Mouse (Mus musculus): ENCODE data around the gene 0610037L13Rik. TPM values are rescaled to one million over a fixed set of nuclear protein-coding genes. Genes with fewer than 3 reads are reported as not detected.

0610037L13Rik gene
- total and polyA plus RNA-seq, 3 experiments: 35.5 to 65.0 TPM; not detected in 1

DNA sequence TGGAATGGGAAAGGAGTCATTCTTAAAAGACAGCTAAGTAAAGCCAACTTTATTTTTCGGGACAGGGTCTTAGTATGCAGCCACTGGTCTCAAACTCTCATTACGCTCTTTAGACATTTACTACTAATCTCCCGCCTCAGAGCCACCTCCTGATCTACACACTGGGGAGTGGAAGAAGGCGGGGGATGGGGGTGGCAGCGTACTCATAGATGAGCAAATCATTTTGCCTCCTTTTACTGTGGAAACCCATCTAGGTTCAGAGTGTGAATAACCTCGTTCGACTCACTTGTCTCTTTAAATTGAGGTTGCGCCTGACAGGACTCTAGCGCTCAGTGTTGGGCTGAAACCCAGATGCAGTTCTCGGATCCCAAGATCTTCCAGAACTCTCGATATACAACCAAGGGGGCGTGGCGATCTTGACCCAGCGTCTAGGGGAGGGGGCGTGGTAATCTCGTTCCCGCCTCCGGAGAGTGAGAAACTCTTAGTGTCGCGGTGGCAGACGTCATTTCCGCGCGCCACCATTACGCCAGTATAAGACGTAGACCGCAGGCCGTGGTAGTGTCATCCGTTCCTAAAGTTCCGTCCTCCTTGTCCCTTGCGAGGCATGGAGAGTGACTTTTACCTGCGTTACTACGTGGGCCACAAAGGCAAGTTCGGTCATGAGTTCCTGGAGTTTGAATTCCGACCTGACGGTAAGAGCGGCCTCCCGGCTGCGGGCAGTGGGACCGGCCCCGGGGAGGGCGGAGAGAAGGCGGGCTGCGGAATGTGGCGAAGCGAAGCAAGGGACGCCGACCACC is 10.2 kb upstream of the 0610037L13Rik start, which contains the start of gene Magoh:
Gene Magoh (plus strand): TSS at position 502 of the 797 bp plus-strand sequence.
- no peaks in the 10 kb centered on the region for H3K9me3 ChIP-seq (replicated peaks; ENCODE audit: insufficient read depth, low read length)
- TF ChIP-seq SIN3A (IDR thresholded peaks at IDR 0.05; ENCODE audit: low read length) (peak; percentile 96), BHLHE40 (IDR thresholded peaks at IDR 0.05; ENCODE audit: borderline replicate concordance, low read depth, low read length) (no peak), ZNF384 (IDR thresholded peaks at IDR 0.05; ENCODE audit: low read depth, low read length) (no peak), HCFC1 (IDR thresholded peaks at IDR 0.05; ENCODE audit: low read depth, low read length) (peak; percentile 94), MAZ (IDR thresholded peaks at IDR 0.05; ENCODE audit: low read depth, low read length) (no peak; the same call in 1 of the 2 replicates), MEF2A (IDR thresholded peaks at IDR 0.05; ENCODE audit: extremely low read depth, insufficient replicate concordance, low read depth, low read length, poor library complexity, severe bottlenecking) (no peak), UBTF (IDR thresholded peaks at IDR 0.05; ENCODE audit: borderline replicate concordance, insufficient read depth, low read depth, low read length) (no peak), CHD2 (IDR thresholded peaks at IDR 0.05; ENCODE audit: low read length) (peak; percentile 46; the same call in 1 of the 2 replicates), ZKSCAN1 (IDR thresholded peaks at IDR 0.05; ENCODE audit: low read depth, low read length) (no peak), USF2 (IDR thresholded peaks at IDR 0.05; ENCODE audit: borderline replicate concordance in 1 of 2, insufficient read depth in 1 of 2, low read depth in 1 of 2, low read length in 2 of 2) (no peak), GATA1 (IDR thresholded peaks at IDR 0.05; ENCODE audit: low read depth, low read length) (no peak), SMC3 (IDR thresholded peaks at IDR 0.05; ENCODE audit: low read depth, low read length) (no peak), KAT2A (conservative IDR thresholded peaks at IDR 0.05; ENCODE audit: low read depth, low read length) (no peak; the same call in 1 of the 2 replicates), TAL1 (IDR thresholded peaks at IDR 0.05; ENCODE audit: low read length) (no peak), CHD1 (IDR thresholded peaks at IDR 0.05; ENCODE audit: low read depth, low read length) (no peak), CTCF (IDR thresholded peaks at IDR 0.05 in 2 of 3, conservative IDR thresholded peaks at IDR 0.05 in 1 of 3; ENCODE audit: control insufficient read depth in 1 of 3, insufficient read depth in 1 of 3, low read depth in 2 of 3, low read length in 3 of 3, poor library complexity in 1 of 3, severe bottlenecking in 1 of 3) (no peak), MYB (IDR thresholded peaks at IDR 0.05; ENCODE audit: low read depth, low read length) (no peak), TCF12 (IDR thresholded peaks at IDR 0.05; ENCODE audit: low read depth, low read length) (peak; percentile 13; the same call in 1 of the 2 replicates), TBP (IDR thresholded peaks at IDR 0.05; ENCODE audit: low read depth, low read length) (peak; percentile 96), POLR2AphosphoS2 (IDR thresholded peaks at IDR 0.05; ENCODE audit: low read length) (peak; percentile 92), MXI1 (IDR thresholded peaks at IDR 0.05; ENCODE audit: low read depth, low read length) (peak; percentile 92; the same call in 1 of the 2 replicates), JUND (IDR thresholded peaks at IDR 0.05; ENCODE audit: low read depth, low read length) (no peak), E2F4 (IDR thresholded peaks at IDR 0.05; ENCODE audit: borderline replicate concordance, low read depth, low read length) (peak; percentile 95), NRF1 (IDR thresholded peaks at IDR 0.05; ENCODE audit: insufficient read depth, low read depth, low read length, poor library complexity, severe bottlenecking) (no peak), POLR2AphosphoS5 (IDR thresholded peaks at IDR 0.05; ENCODE audit: borderline replicate concordance, low read depth, low read length) (0 out of 2 replicates have a peak, but pooled peaks have one; percentile 62), GABPA (IDR thresholded peaks at IDR 0.05; ENCODE audit: low read depth, low read length) (no peak), ZMIZ1 (IDR thresholded peaks at IDR 0.05; ENCODE audit: low read depth, low read length) (peak; percentile 81), MAFK (IDR thresholded peaks at IDR 0.05; ENCODE audit: borderline replicate concordance, low read depth, low read length) (no peak), RAD21 (IDR thresholded peaks at IDR 0.05; ENCODE audit: low read depth, low read length) (no peak), ETS1 (IDR thresholded peaks at IDR 0.05; ENCODE audit: low read depth, low read length) (peak; percentile 50; the same call in 1 of the 2 replicates), POLR2A (IDR thresholded peaks at IDR 0.05; ENCODE audit: control insufficient read depth in 1 of 2, insufficient read depth in 1 of 2, low read depth in 1 of 2, low read length in 2 of 2, poor library complexity in 1 of 2) (peak; percentile 86 to 95), NELFE (IDR thresholded peaks at IDR 0.05; ENCODE audit: low read depth, low read length) (peak; percentile 90)
- peak within 1 kb of the TSS; percentile 73 for H3K9ac ChIP-seq (ENCODE audit: control insufficient read depth, low read depth, low read length, poor library complexity, severe bottlenecking)
- peaks cover 0 to 9% of the 10 kb centered on the region in 2 experiments; a peak in 3 of 4 replicates for H3K36me3 ChIP-seq (ENCODE audit: control insufficient read depth in 1 of 2, insufficient read depth in 2 of 2, low read length in 2 of 2)
- peaks cover 0 to 10% of the 10 kb centered on the region in 2 experiments; a peak in 3 of 4 replicates for H3K4me1 ChIP-seq (ENCODE audit: control insufficient read depth in 1 of 2, insufficient read depth in 2 of 2, low read length in 2 of 2)
- peak within 1 kb of the TSS; percentile 72 to 86 for H3K4me3 ChIP-seq (ENCODE audit: control insufficient read depth in 1 of 2, insufficient read depth in 1 of 2, low read depth in 2 of 2, low read length in 2 of 2)
- peak; percentile 98 for DNase-seq (ENCODE audit: low read depth, low spot score)
- peaks cover 9% of the 10 kb centered on the region for H3K79me2 ChIP-seq (ENCODE audit: control insufficient read depth, insufficient read depth, low read length, poor library complexity)
- peak within 1 kb of the TSS; percentile 42 for H3K27ac ChIP-seq (ENCODE audit: control insufficient read depth, low read depth, low read length)
- no peaks in the 10 kb centered on the region for H3K27me3 ChIP-seq (ENCODE audit: control insufficient read depth in 1 of 2, insufficient read depth in 2 of 2, low read length in 2 of 2)
